Mouse (Mus musculus) lung, postnatal 0 days (tissue): Measurements from ENCODE around the gene Fbxo24.

Experiments used
- CTCF ChIP-seq: IDR thresholded peaks from 2 replicates; pipeline ENCODE4 v1.5.1; 2016; ENCODE audit warnings: antibody characterized with exemption, mild to moderate bottlenecking
- EP300 ChIP-seq: IDR thresholded peaks from 2 replicates; pipeline ENCODE4 v1.6.1; 2016; ENCODE audit warnings: antibody characterized with exemption, mild to moderate bottlenecking, control low read depth

- TF ChIP-seq CTCF (no peak), EP300 (no peak)
Measured at GRCm38 (mm10) chr5:137653366-137653765, 24.6 kb upstream of the Fbxo24 start.
